Mouse (Mus musculus): ENCODE measurements around the gene Adat1. TPM values are rescaled to one million over a fixed set of nuclear protein-coding genes. Genes with fewer than 3 reads are reported as not detected.

Adat1 gene
- polyA plus RNA-seq (2015; fragmentation: Nextera tagmentation; extraction: Ambion mirVana): 2.1 and 2.2 TPM in 2 replicates

DNA sequence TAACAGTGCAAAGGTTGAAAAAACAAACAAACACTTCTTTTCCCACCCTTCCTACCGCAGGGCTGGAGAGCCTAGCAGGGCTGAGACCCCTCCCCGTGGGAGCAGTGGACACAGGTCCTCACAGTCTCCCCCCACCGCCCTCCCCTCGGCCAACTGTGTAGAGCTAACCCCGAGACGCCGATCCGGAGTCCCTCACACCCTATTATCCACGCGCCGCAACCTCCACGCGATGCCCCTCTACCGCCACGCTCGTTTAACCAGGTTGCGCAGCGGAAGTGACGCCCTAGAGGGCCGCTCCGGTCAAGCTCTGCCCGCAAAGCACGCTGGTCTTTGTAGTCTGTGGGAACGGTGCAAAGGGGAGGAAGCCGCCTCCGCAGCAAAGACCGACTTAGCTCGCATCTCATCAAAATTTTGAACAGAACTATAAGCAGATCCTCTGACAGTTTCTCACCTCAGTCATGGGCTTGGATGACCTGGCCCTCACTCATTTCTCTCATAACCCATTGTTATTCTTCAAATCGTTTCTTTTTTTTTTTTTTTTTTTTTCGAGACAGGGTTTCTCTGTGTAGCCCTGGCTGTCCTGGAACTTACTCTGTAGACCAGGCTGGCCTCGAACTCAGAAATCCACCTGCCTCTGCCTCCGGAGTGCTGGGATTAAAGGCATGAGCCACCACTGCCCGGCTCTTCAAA is at the start of gene Adat1:
TSS of gene Adat1 (minus strand) at position 290 of the 690 bp plus-strand sequence.

DNA sequence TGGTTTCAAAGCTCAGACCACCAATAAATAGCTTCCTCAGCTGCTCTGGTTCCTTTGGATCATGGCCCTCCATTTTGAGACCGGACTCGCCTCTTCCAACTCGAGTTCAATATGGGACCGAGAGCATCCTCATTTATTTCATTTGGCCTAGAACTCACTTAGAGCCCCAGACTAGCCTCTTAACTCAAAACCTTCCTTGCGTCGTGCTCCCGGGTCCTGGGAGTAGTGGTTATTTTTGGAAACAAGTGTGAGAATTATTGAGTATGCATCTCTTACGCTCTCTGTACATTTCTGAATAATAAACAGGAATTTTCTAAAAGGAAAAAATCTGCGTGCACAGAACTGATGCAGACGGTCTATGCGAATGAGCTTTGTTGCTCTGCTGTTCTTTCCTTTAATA is 22.8 kb upstream of the Adat1 start, which contains the start of gene Gm6793:
TSS of gene Gm6793 (minus strand) at position 101 of the 400 bp plus-strand sequence.

DNA sequence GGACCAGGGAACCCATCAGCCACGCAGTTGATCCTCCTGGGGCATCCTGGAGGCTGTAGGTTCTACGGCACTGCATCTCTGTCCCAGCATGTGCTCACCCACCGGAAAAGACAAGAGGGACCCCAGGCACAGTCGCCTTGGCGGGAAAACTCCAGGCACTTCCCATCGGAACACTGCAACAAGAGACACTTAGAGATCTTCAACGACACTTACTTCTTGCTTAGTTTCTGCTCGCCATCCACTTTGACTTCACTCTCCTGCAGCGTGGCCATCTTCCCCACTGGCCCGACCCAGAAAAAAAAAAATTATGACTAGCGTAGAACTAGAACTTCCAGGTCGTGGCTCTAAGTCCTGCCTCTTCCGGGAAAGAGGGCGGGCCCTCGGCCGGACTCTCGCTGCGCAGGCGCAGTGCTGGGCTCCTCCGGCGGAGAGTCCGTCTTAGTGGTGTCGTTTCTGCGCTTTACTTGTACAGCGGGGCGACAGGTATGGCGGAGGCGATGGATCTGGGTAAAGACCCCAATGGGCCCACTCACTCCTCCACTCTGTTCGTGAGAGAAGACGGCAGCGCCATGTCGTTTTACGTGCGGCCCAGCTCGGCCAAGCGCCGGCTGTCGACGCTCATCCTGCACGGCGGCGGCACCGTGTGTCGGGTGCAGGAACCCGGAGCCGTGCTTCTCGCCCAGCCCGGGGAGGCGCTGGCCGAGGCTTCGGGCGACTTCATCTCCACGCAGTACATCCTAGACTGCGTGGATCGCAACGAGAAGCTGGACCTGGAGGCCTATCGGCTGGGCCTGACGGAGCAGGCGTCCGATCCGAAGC is 19.1 kb upstream of the Adat1 start, which contains the start of the genes Kars and Terf2ip:
TSS of gene Kars (minus strand) at position 327 of the 819 bp plus-strand sequence.
TSS of gene Terf2ip (plus strand) at position 402 of the 819 bp plus-strand sequence.

DNA sequence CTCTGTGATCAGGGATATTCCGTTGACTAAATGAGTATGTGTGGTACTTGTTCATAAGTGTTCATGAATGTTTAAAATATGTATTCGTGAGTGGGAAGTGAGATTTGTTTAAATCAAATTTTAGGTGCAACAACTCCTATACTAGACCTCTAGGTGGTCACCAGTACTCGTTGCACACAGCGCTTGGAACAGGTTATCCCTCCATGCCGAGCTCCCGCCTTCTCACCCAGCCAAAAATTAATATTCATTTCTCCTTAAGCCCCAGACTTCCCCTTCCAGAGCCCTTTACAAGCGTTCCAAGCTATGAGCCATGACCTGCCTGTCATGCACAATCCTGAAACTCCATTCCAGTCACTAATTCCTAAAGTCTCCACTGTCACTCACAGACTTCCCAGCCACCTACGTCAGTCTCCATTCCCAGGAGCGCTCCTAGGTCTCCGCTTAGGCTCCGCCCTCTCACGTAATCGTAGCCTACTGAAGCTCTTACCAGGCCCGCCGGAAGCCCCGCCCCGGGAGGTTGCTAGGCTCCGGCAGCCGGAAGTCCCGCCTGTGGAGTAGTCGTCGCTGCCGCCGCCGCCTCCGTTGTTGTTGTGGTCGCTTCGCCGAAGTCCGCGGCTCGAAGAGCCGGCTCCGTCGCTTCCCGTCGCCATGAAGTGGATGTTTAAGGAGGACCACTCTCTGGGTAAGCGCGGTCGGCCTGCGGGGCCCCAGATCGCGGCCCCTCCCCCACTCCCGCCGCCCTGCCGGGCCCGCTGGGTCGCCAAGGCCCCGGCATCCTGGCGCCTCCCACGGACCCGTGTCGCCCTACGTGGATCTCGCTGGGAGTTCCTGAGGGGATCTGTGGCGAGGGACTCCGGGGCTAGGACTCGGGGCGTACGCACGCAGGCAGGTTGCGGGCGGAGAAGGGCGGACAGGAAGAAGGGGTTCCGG is 51.7 kb downstream of the Adat1 start, which contains the start of gene Gabarapl2:
TSS of gene Gabarapl2 (plus strand) at position 533 of the 930 bp plus-strand sequence.

DNA sequence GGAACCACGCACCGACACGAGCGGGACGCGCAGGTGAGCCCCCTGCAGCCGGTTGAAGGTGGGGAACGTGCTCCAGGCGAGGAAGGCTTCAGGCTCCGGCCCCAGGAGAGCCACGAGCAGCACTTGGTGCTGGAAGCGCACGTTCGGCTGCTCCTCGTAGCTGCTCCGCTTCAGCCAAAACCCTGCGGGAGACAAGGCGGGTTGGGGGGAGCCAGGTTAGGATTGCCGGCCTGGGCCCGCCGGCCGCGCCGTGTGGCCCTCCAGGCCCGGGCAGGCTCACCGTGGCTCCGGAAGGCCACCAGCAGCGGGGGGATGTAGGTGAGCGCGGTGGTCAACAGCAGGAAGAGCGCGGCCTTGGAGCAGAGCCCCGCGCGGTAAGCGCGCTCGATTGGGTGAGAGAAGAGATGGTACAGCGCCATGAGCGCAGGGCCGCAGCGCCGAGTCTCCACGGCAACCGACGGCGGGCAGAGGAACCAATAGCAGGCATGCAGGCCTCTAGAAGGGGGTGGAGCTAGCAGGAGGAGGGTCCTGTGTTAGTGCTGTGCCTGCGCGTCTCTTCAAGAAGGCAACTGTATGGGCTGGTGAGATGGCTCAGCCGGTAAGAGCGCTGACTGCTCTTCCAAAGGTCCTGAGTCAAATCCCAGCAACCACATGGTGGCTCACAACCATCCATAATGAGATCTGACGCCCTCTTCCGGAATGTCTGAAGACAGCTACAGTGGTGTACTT is 58.6 kb downstream of the Adat1 start, which contains the start of gene Tmem231:
TSS of gene Tmem231 (minus strand) at position 534 of the 729 bp plus-strand sequence.

Other genes with a start within 250 kb of the Adat1 start
- gene Bcar1, start 248.5 kb downstream of the Adat1 start, polyA plus RNA-seq (2015; fragmentation: Nextera tagmentation; extraction: Ambion mirVana): 28.3 and 28.6 TPM in 2 replicates
- 90.4 and 109 TPM in 2 replicates for gene Cfdp1, start 138.0 kb downstream of the Adat1 start, polyA plus RNA-seq (2015; fragmentation: Nextera tagmentation; extraction: Ambion mirVana)
- 6.9 and 8.2 TPM in 2 replicates for gene Tmem170, start 115.6 kb downstream of the Adat1 start, polyA plus RNA-seq (2015; fragmentation: Nextera tagmentation; extraction: Ambion mirVana)
- 0.81 and 0.82 TPM in 2 replicates for gene Chst5, start 81.9 kb downstream of the Adat1 start, polyA plus RNA-seq (2015; fragmentation: Nextera tagmentation; extraction: Ambion mirVana)
- 2.6 and 3.3 TPM in 2 replicates for gene Tmem231, start 58.4 kb downstream of the Adat1 start, polyA plus RNA-seq (2015; fragmentation: Nextera tagmentation; extraction: Ambion mirVana)
- 143 and 156 TPM in 2 replicates for gene Gabarapl2, start 51.6 kb downstream of the Adat1 start, polyA plus RNA-seq (2015; fragmentation: Nextera tagmentation; extraction: Ambion mirVana)
- 100 and 106 TPM in 2 replicates for gene Kars, start 19.0 kb upstream of the Adat1 start, polyA plus RNA-seq (2015; fragmentation: Nextera tagmentation; extraction: Ambion mirVana)
- gene Terf2ip, start 19.1 kb upstream of the Adat1 start, polyA plus RNA-seq (2015; fragmentation: Nextera tagmentation; extraction: Ambion mirVana): 11.7 and 11.9 TPM in 2 replicates
- gene Gm6793, start 22.7 kb upstream of the Adat1 start, polyA plus RNA-seq (2015; fragmentation: Nextera tagmentation; extraction: Ambion mirVana): 0.47 TPM in 1 of 2 replicates, not detected in the other